Mouse (Mus musculus): ENCODE results near the gene Dnm1. TPM values are rescaled to one million over a fixed set of nuclear protein-coding genes. Genes with fewer than 3 reads are reported as not detected.

The Dnm1 gene
- polyA plus RNA-seq, 1 experiment from 2014 or later: 4.7 TPM

DNA sequence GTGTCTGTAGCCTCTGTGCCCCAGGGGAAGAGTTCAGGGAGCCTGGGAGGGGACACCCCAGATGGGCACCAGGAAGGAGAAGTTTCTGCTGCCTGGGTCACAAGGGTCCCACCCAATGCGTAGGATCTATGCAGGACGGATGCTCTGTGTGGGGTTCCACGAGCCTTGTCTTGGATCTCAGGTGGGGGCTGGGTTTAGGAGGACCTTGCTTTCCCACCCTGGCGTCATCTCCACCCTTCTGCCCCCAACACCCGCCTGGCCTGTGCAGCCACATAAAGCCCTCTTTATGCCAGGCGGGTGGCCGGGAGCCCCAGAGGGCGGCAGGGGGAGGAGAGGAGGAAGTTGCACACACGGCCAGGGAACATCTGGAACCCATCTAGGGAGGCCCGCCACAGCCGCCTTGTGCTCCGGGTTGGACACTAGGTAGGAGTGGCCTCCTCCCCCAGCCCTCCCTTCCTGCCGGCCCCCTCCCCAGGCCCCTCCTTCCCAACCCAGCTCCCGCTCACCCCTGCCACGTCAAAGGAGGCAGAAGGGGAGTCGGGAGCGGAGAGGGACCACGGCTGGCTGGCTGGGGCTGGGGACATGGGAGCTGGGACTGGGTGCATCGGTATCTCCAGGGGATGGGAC is 35.2 kb downstream of the Dnm1 start:
- WGBS: 11% methylated on average over 18 of the region's 19 CpGs
- Histone ChIP-seq H3K4me3 (ENCODE audit: control insufficient read depth in 1 of 2, insufficient read depth in 1 of 2, low read depth in 1 of 2, low read length in 2 of 2) (peak overlapping the region; percentile 42 to 56), H3K27me3 (ENCODE audit: control insufficient read depth, insufficient read depth, low read length) (peaks cover 4% of the 10 kb centered on the region), H3K9ac (ENCODE audit: low read length) (peak overlapping the region; percentile 72), H3K4me2 (ENCODE audit: low read length) (peak overlapping the region; percentile 63), H3K27ac (replicated peaks in 1 of 2; ENCODE audit: control insufficient read depth in 1 of 2, insufficient read depth in 1 of 2, low read depth in 2 of 2, low read length in 2 of 2) (peak overlapping the region; percentile 83 to 88), H3K36me3 (ENCODE audit: control insufficient read depth, insufficient read depth, low read length) (no peaks in the 10 kb centered on the region), H3K4me1 (ENCODE audit: control insufficient read depth in 2 of 2, insufficient read depth in 2 of 2, low read length in 2 of 2) (peaks cover 31 to 32% of the 10 kb centered on the region in 2 experiments), H3K9me3 (ENCODE audit: control insufficient read depth, low read length) (no peaks in the 10 kb centered on the region)
- ATAC-seq (ENCODE audit: insufficient number of reproducible peaks, insufficient read depth, low FRiP score, low read depth): peak; percentile 76

- 63% methylated on average over 20 of the region's 20 CpGs for WGBS
- H3K27me3 ChIP-seq (ENCODE audit: control insufficient read depth, insufficient read depth, low read length): peaks cover 4% of the 10 kb centered on the region
Observed at GRCm38 (mm10) chr2:32316887-32317656, 36.1 kb downstream of the Dnm1 start.

GRCm38 (mm10) chr2:32315751-32316150 is 37.4 kb downstream of the Dnm1 start:
- H3K4me2 ChIP-seq (ENCODE audit: low read length): peak overlapping the region; percentile 29
- H3K9me3 ChIP-seq (ENCODE audit: control insufficient read depth, low read length): no peaks in the 10 kb centered on the region
- peak overlapping the region; percentile 30; the same call in 1 of the 2 replicates for H3K9ac ChIP-seq (ENCODE audit: low read length)
- ATAC-seq (ENCODE audit: insufficient number of reproducible peaks, insufficient read depth, low FRiP score, low read depth): no peak
- WGBS: 6% methylated on average over 8 of the region's 8 CpGs
- peaks cover 36 to 48% of the 10 kb centered on the region in 2 experiments for H3K4me1 ChIP-seq (ENCODE audit: control insufficient read depth in 2 of 2, insufficient read depth in 2 of 2, low read length in 2 of 2)
- no peak overlapping the region for H3K4me3 ChIP-seq (ENCODE audit: control insufficient read depth in 1 of 2, insufficient read depth in 1 of 2, low read depth in 1 of 2, low read length in 2 of 2)
- peaks cover 15% of the 10 kb centered on the region for H3K27me3 ChIP-seq (ENCODE audit: control insufficient read depth, insufficient read depth, low read length)
- no peaks in the 10 kb centered on the region for H3K36me3 ChIP-seq (ENCODE audit: control insufficient read depth, insufficient read depth, low read length)
- peak overlapping the region; percentile 57 to 83 for H3K27ac ChIP-seq (replicated peaks in 1 of 2; ENCODE audit: control insufficient read depth in 1 of 2, insufficient read depth in 1 of 2, low read depth in 2 of 2, low read length in 2 of 2)

More at GRCm38 (mm10) chr2:32316887-32317656, 36.1 kb downstream of the Dnm1 start:
- H3K4me3 ChIP-seq (ENCODE audit: control insufficient read depth in 1 of 2, insufficient read depth in 1 of 2, low read depth in 1 of 2, low read length in 2 of 2): no peak overlapping the region
- no peak overlapping the region for H3K4me2 ChIP-seq (ENCODE audit: low read length)
- H3K36me3 ChIP-seq (ENCODE audit: control insufficient read depth, insufficient read depth, low read length): no peaks in the 10 kb centered on the region
- no peaks in the 10 kb centered on the region for H3K9me3 ChIP-seq (ENCODE audit: control insufficient read depth, low read length)
- peaks cover 31 to 37% of the 10 kb centered on the region in 2 experiments for H3K4me1 ChIP-seq (ENCODE audit: control insufficient read depth in 2 of 2, insufficient read depth in 2 of 2, low read length in 2 of 2)
- peak overlapping the region; percentile 83 to 88 for H3K27ac ChIP-seq (replicated peaks in 1 of 2; ENCODE audit: control insufficient read depth in 1 of 2, insufficient read depth in 1 of 2, low read depth in 2 of 2, low read length in 2 of 2)
- ATAC-seq (ENCODE audit: insufficient number of reproducible peaks, insufficient read depth, low FRiP score, low read depth): no peak; the same call in 1 of the 2 replicates
- H3K9ac ChIP-seq (ENCODE audit: low read length): no peak overlapping the region

DNA sequence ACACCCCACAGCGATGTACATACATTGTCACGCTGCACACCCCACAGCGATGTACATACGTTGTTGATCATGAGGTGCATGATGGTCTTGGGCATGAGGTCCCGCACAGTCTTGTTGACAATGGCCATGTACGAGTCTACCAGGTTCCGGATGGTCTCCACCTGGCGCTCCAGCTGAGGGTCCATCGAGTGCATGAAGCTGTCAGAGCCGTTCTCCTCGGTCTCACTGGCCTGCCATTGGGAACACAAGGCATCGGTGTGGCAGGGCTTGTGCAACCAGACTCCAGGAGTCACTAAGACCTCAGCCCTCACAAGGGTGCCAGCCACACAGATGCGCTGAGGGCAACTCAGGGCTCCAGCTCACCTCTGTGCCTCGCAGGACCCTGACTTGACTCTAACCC is 38.3 kb downstream of the Dnm1 start:
- Histone ChIP-seq H3K9ac (ENCODE audit: low read length) (no peak overlapping the region; the same call in 1 of the 2 replicates), H3K36me3 (ENCODE audit: control insufficient read depth, insufficient read depth, low read length) (no peaks in the 10 kb centered on the region), H3K4me3 (ENCODE audit: control insufficient read depth in 1 of 2, insufficient read depth in 1 of 2, low read depth in 1 of 2, low read length in 2 of 2) (no peak overlapping the region), H3K4me2 (ENCODE audit: low read length) (no peak overlapping the region), H3K27ac (replicated peaks in 1 of 2; ENCODE audit: control insufficient read depth in 1 of 2, insufficient read depth in 1 of 2, low read depth in 2 of 2, low read length in 2 of 2) (peak overlapping the region; percentile 35 to 83; a peak in 3 of 4 replicates), H3K9me3 (ENCODE audit: control insufficient read depth, low read length) (no peaks in the 10 kb centered on the region), H3K4me1 (ENCODE audit: control insufficient read depth in 2 of 2, insufficient read depth in 2 of 2, low read length in 2 of 2) (peaks cover 36 to 48% of the 10 kb centered on the region in 2 experiments), H3K27me3 (ENCODE audit: control insufficient read depth, insufficient read depth, low read length) (peaks cover 15% of the 10 kb centered on the region)
- 90% methylated on average over 14 of the region's 14 CpGs for WGBS
- ATAC-seq (ENCODE audit: insufficient number of reproducible peaks, insufficient read depth, low FRiP score, low read depth): no peak

DNA sequence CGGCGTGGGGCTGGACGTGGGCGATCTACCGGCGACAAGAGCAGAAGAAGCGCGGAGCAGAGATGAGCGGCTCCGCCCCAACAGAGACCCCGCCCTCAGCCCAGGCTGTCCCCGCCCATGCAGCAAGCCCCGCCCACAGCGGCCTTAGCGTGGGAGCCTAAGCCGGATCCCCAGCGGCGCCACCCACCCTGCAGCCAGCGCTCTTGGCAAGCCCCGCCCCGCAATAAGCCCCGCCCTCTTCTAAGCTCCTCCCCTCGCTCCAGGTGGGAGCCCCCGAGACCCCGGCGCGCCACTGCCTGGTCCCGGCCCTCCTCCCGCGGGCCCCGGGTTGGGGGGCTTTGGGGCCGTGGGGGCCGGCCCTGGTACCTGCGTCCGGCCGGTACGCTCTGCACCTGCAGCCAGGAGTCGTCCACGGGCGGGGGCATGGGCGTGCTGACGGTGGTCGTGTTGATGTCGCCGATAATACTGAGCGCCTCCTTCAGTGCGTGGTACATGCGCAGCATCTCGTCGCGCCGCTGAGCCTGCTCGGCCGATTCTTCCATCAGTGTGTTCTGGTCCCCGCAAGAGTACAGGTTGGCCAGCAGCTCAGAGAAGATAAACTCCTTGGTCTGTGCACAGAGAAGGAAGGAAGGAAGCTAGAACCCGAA is 40.7 kb downstream of the Dnm1 start:
- H3K4me3 ChIP-seq (ENCODE audit: control insufficient read depth in 1 of 2, insufficient read depth in 1 of 2, low read depth in 1 of 2, low read length in 2 of 2): peak overlapping the region; percentile 43 to 65
- peak overlapping the region; percentile 75 for H3K9ac ChIP-seq (ENCODE audit: low read length)
- WGBS: 2% methylated on average over 56 of the region's 56 CpGs
- H3K27me3 ChIP-seq (ENCODE audit: control insufficient read depth, insufficient read depth, low read length): peaks cover 15% of the 10 kb centered on the region
- ATAC-seq (ENCODE audit: insufficient number of reproducible peaks, insufficient read depth, low FRiP score, low read depth): peak; percentile 84
- H3K4me2 ChIP-seq (ENCODE audit: low read length): peak overlapping the region; percentile 100
- H3K27ac ChIP-seq (replicated peaks in 1 of 2; ENCODE audit: control insufficient read depth in 1 of 2, insufficient read depth in 1 of 2, low read depth in 2 of 2, low read length in 2 of 2): no peak overlapping the region
- peaks cover 17% of the 10 kb centered on the region; the same call in 1 of the 2 replicates for H3K36me3 ChIP-seq (ENCODE audit: control insufficient read depth, insufficient read depth, low read length)
- H3K9me3 ChIP-seq (ENCODE audit: control insufficient read depth, low read length): no peaks in the 10 kb centered on the region
- peaks cover 24 to 32% of the 10 kb centered on the region in 2 experiments for H3K4me1 ChIP-seq (ENCODE audit: control insufficient read depth in 2 of 2, insufficient read depth in 2 of 2, low read length in 2 of 2)

DNA sequence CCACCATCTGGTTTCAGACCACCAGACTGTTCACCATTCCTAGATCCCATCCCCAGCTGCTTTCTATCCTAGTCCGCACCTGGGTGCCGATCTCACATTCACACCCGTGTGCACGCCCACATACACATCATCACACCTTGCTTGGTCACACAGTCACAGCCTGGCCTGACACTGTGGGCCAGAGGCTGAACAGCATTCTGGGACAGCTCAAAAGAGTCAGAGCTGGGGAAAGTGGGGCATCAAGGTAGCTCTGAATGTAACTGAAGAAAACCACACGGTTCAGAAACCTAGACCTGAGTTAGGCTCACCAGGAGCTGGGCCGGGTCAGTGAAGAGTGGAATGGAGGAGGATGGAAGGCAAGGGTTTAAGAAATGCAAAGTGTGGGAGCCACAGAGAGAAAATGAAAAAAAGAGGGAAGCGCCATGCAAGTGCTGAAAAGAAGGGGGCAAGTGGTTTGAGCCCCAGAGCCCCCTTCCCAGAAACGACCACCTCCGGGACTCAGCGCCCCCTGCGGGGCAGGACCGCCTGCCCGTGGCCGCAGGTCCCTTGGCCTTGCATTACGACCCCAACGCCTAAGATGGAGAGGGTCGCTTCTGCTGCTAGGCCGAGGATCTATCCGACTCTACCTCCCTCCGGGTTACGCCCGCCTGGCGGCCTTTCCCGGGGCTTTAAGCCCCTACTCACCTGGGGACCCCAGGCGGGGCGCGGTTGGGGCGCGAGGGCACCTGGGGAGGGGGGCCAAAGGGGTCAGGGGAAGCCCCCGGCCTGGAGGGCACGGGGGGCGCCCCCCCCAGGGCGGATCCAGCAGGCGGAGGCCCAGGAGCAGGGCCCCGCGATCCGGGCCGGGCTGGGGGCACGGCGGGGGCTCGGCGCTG is 41.5 kb downstream of the Dnm1 start:
- Histone ChIP-seq H3K36me3 (ENCODE audit: control insufficient read depth, insufficient read depth, low read length) (peaks cover 25% of the 10 kb centered on the region), H3K9me3 (ENCODE audit: control insufficient read depth, low read length) (no peaks in the 10 kb centered on the region), H3K27me3 (ENCODE audit: control insufficient read depth, insufficient read depth, low read length) (peaks cover 15% of the 10 kb centered on the region), H3K4me3 (ENCODE audit: control insufficient read depth in 1 of 2, insufficient read depth in 1 of 2, low read depth in 1 of 2, low read length in 2 of 2) (peak overlapping the region; percentile 43 to 65), H3K9ac (ENCODE audit: low read length) (peak overlapping the region; percentile 75), H3K27ac (replicated peaks in 1 of 2; ENCODE audit: control insufficient read depth in 1 of 2, insufficient read depth in 1 of 2, low read depth in 2 of 2, low read length in 2 of 2) (no peak overlapping the region), H3K4me1 (ENCODE audit: control insufficient read depth in 2 of 2, insufficient read depth in 2 of 2, low read length in 2 of 2) (peaks cover 18 to 25% of the 10 kb centered on the region in 2 experiments), H3K4me2 (ENCODE audit: low read length) (peak overlapping the region; percentile 100)
- 10% methylated on average over 38 of the region's 42 CpGs for WGBS
- ATAC-seq (ENCODE audit: insufficient number of reproducible peaks, insufficient read depth, low FRiP score, low read depth): no peak

All from heart, embryonic 14.5 days (tissue).